Mouse (Mus musculus) embryo, embryonic 11.5 days (tissue): ENCODE data around the gene Trir.

Experiments used
- DNase-seq: peaks from one replicate; pipeline ENCODE4 v3.0.0-alpha.2; 2012; ENCODE audit warnings: low read depth, low spot score

Trir gene

GRCm38 (mm10) chr8:84994375-84994774 lies 32.2 kb upstream of the Trir start:
- DNase-seq, result no peak

GRCm38 (mm10) chr8:84995680-84996079 lies 30.9 kb upstream of the Trir start:
- DNase-seq, result no peak

- no peak for DNase-seq
These were observed 29.6 kb upstream of the Trir start for GRCm38 (mm10) chr8:84996978-84997377.

DNA sequence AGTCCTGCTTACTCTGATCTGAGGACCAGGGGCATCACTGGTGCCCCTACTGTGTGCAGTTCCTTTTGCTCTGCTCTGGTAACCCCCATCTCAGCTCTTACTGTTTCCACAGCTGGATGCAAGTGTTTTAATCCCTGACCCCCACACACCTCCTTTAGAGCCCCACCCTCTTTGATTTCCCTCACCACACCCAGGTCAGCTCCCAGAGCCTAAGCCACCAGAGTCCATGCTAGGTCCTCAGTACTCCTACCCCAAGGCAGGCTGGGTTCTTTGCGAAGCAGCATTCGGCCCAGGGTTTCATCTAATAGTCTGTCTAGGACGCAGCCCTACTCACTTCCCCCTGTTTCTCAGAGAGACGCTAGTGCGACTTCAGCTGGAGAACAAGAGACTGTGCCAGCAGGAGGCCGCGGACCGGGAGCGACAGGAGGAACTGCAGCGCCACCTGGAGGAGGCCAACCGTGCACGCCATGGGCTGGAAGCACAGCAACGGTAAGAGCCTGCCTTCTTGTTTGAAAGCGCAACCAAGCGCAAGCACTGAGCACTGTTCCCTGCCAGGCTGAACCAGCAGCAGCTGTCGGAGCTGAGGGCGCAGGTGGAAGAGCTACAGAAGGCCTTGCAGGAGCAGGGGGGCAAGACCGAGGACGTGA lies 28.9 kb upstream of the Trir start:
- peak; percentile 80 for DNase-seq

GRCm38 (mm10) chr8:85007686-85008085 lies 18.9 kb upstream of the Trir start:
- DNase-seq, result no peak

GRCm38 (mm10) chr8:85011242-85011641 lies 15.4 kb upstream of the Trir start:
- DNase-seq, result no peak

GRCm38 (mm10) chr8:85013230-85013840 lies 13.3 kb upstream of the Trir start:
- no peak for DNase-seq

DNA sequence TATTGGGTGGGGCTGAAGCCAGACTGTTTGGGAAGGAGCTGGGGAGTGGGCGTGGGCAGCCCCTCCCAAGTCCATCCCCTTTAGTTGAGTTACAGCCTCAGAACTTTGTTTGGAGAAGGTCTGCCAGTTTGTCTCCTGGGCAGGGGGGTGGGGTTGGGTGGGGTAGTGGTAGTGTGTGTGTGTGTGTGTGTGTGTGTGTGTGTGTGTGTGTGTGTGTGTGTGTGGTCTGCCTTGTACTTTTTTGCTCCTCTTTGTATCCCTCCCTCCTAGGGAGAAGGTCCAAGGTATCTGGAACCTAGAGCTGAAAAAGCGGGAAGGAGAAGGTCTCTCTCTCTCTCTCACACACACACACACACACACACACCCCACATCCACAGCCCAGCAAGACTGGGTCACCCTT lies 12.2 kb upstream of the Trir start, which contains the start of gene Best2:
Gene Best2, minus strand, starts transcription at position 101 of the 400 bp plus-strand sequence.
- DNase-seq, result no peak

DNA sequence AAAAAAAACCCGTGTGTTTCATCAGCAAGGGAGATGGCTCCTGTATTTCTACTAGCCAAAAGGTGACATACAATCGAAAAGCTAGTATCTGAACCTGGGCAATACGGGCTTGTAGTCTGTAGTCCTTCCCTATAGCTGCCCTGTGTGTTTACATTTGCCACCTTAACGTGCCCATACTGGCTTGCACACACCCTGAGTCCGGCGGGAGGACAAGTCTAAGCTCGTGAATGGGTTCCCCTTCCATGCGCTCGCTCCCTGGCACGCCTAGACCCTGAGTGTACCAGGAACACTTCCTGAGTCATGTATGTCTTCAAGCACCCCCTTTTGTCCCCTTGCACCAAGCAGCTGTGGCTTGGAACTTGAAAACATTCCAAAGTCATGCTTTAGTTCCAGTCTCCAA lies 9.9 kb upstream of the Trir start:
- DNase-seq, result no peak

DNA sequence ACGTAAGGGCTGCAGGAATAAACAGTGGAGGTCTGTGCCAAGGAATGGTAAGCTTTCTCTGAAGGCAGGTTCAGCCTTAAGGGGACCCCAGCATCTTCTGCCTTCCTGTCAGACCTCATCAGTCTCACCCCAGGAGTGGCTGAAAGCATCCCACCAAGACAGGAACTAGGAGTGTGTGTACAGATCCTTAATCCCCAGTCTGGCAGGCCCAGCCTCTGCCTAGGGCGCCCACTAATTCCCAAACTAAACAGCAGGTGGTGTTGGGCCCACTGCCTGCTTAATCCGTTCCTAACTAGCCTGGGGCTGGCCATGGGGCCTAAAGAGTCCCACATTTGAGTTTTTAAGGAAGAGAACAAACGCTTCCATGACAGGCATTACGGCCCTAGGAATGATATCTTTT lies 9.4 kb upstream of the Trir start:
- no peak for DNase-seq

- no peak for DNase-seq
These were observed 5.0 kb upstream of the Trir start for GRCm38 (mm10) chr8:85021514-85022055.

DNA sequence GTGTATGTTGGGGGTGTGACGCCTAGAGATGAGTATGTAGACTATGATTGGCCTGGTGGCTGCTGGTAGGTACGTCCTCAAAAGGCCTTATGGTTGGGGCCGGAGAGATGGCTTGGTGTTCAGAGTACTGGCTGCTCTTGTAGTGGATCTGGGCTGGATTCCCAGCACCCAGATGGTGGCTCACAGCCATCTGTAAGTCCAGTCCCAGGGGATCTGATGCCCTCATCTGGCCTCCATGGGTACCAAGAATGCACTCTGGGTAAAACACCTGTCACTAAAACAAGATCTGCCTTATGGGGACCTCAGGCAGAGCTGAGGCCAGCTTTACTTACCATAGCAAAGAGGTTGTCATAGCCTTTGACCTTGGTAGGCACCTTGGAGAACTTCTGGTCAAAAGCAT lies 2.8 kb upstream of the Trir start:
- no peak for DNase-seq

DNA sequence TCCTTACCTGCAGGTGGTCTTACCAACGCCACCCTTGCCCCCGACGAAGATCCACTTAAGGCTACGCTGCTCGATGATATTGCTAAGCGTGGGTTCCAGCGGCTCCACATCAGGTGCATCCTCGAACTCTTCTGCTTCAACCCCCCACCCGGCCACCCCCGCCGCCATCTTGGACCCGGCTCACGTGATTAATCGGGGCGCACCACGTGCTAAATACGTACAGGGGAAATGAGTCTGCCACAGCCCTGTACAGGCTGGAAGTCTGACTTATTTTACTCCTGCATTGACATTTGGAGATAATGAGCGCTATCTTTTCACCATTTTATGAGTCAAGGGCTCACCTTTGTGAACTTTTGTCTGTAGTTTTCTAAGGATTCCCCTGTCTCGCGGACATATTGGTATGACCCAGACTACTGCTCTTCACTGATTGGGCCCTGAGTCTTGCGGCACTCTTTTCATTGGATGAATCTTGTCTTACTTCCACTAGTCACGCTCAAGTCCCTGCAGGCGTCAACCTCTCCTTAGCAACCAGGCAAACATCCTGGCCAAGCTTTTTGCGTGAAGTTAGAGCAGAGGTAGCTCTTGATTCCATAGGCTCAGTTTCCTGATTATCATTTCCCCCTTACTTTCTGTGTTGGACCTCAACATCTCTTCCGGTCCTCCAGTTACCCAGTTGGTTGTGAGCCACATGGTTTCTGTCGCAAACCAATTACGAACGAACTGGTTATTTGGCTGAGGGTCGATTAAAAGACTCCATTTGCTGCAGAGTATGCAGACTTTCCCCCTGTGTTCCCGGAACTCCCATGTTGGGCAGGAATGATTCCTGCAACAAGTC lies 1.3 kb upstream of the Trir start, which contains the start of gene Asna1:
Gene Asna1, minus strand, starts transcription at position 184 of the 835 bp plus-strand sequence.
- peak; percentile 81 for DNase-seq

GRCm38 (mm10) chr8:85027516-85027855 lies 863 bp downstream of the Trir start:
- no peak for DNase-seq

- no peak for DNase-seq
These were observed 1.3 kb downstream of the Trir start for GRCm38 (mm10) chr8:85027922-85028321.

- no peak for DNase-seq
These were observed 2.6 kb downstream of the Trir start for GRCm38 (mm10) chr8:85029271-85029670.

GRCm38 (mm10) chr8:85032622-85033311 lies 6.1 kb downstream of the Trir start:
- DNase-seq, result no peak

DNA sequence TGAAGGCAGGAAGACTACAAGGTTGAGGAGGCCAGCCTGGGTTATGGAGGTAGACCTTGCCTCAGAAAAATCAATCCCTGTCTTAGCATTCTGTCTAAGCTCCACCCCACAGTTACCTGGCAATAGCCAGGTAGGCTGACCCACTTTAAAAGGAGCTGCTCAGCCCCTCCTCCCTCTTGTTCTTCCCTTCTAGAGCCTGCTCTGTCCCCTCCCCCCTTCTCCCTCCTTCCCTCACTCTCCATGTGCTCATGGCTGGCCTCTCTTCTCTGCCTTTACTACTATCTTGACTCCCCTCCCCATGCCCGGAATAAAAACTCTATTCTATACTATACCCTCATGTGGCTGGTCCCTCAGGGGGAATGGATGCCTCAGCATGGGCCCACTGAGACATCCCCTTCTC lies 7.2 kb downstream of the Trir start:
- no peak for DNase-seq

DNA sequence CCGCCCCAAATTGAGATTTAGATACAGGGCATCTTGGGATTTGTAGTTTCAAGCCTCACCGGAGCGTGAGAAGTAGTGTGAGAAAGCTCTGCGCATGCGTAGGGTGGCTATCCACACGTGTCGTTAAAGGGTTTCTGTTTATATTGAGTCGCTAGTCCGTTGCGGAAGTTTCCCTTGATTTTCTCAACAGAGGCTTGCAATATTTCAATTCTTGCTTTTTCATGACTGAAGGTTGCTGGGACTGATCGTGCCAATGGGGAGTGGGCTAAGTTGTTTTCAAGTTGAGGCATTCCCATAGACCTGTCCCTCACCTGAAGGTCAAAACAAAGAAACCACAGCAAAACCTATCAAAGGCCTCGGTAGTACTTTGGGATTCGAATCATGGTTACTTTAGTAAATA lies 8.1 kb downstream of the Trir start:
- DNase-seq, result no peak

DNA sequence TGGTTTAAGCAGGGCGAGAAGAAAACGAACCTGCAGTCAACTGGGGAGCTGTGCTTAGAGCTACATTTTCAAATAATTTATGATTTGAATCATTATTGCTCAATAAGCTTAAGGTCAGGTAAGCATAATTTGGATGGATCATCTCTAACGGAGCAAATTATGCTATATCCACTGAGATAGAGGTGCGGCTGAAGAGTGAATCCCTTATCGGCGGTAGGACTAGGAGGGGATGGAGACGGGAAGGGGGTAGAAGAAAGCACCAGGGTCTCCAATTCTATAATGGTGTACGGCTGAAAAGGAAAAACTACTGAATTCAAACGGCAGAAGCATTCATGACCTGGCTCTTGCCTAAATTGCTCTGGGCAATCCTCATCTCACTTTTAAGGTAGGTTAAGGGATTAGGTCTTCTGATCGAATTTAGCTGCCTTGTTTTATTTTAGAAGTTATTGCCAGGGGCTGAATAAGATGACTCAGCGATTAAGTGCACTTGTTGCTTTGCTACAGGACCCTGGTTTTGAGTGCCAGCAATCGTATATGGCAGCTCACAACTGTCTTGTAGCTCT lies 8.6 kb downstream of the Trir start:
- DNase-seq, result no peak

- DNase-seq, result no peak
These were observed 9.2 kb downstream of the Trir start for GRCm38 (mm10) chr8:85035728-85036310.
